10 mouse cellular contexts compared by ENCODE assay signal in genomic region chr2:76283378-76284132, GRCm38 (mm10). TPM values are rescaled to one million over a fixed set of nuclear protein-coding genes. Genes with fewer than 3 reads are reported as not detected.
DNase-seq lines count a peak whose midpoint lies in the region; ATAC-seq and TF ChIP-seq lines count a peak whose summit lies in the region.
"Had no signal": no experiment of that assay in that cellular context is flagged by ENCODE, and none has a peak within 500 bp of the region (broad histone marks: within the 10 kb centered on the region; RNA-seq: fewer than 3 reads in every experiment).

No protein-coding gene starts in this region.

- no peak overlapping the region for H3K4me3 ChIP-seq in forebrain, embryonic 14.5 days (ENCODE audit: low read depth, low read length)
- no peak overlapping the region for H3K4me3 ChIP-seq in forebrain, embryonic 10.5 days
- no peak overlapping the region for H3K4me3 ChIP-seq in liver, postnatal 0 days (ENCODE audit: low read depth, low read length)
- H3K4me3 ChIP-seq: midbrain, embryonic 12.5 days had no signal

- no peaks in the 10 kb centered on the region for H3K36me3 ChIP-seq in forebrain, embryonic 14.5 days (ENCODE audit: control insufficient read depth, insufficient read depth, low read length)
- no peaks in the 10 kb centered on the region for H3K36me3 ChIP-seq in forebrain, embryonic 10.5 days (replicated peaks)
- H3K36me3 ChIP-seq in liver, postnatal 0 days (replicated peaks; ENCODE audit: insufficient read depth, low read length), result no peaks in the 10 kb centered on the region
- H3K36me3 ChIP-seq: midbrain, embryonic 12.5 days had no signal

- peak; percentile 91 for DNase-seq in forebrain, embryonic 14.5 days (ENCODE audit: low spot score)
- DNase-seq in forebrain, embryonic 10.5 days (ENCODE audit: extremely low spot score, low spot score), result no peak
- DNase-seq in brain, embryonic 18.5 days (ENCODE audit: low read depth, low spot score), result peak; percentile 72
- DNase-seq in heart, postnatal 14 days, result peak; percentile 35 to 58
- peak; percentile 5 to 12 for DNase-seq in lung, adult 18-20 months
- no peak for DNase-seq in thymus, postnatal 4 days
- DNase-seq in liver, postnatal 0 days, result no peak
- no peak for DNase-seq in spleen, postnatal 36 days (ENCODE audit: low spot score in 2 of 2)

- no peak for TF ChIP-seq CTCF in liver, postnatal 0 days (IDR thresholded peaks at IDR 0.05; ENCODE audit: low read depth)

- intact Hi-C loops in heart, postnatal 14 days (cut with DNase I), result no loop called here

- H3K4me1 ChIP-seq in forebrain, embryonic 14.5 days (ENCODE audit: control insufficient read depth, insufficient read depth, low read length), result 0 out of 2 replicates have a peak, but pooled peaks cover 2% of the 10 kb centered on the region
- no peaks in the 10 kb centered on the region for H3K4me1 ChIP-seq in forebrain, embryonic 10.5 days
- H3K4me1 ChIP-seq in liver, postnatal 0 days (ENCODE audit: insufficient read depth), result no peaks in the 10 kb centered on the region
- H3K4me1 ChIP-seq: midbrain, embryonic 12.5 days had no signal

- ATAC-seq in forebrain, embryonic 14.5 days, result peak; percentile 93
- ATAC-seq in liver, postnatal 0 days, result no peak

- no peak for TF ChIP-seq EP300 in liver, postnatal 0 days (IDR thresholded peaks at IDR 0.05; ENCODE audit: low read depth)

- peak overlapping the region; percentile 65; the same call in 1 of the 2 replicates for H3K27ac ChIP-seq in forebrain, embryonic 14.5 days (ENCODE audit: low read depth, low read length)
- no peak overlapping the region for H3K27ac ChIP-seq in forebrain, embryonic 10.5 days
- no peak overlapping the region for H3K27ac ChIP-seq in liver, postnatal 0 days (ENCODE audit: low read depth)
- H3K27ac ChIP-seq: midbrain, embryonic 12.5 days had no signal

- H3K9me3 ChIP-seq in forebrain, embryonic 14.5 days (replicated peaks; ENCODE audit: control insufficient read depth, low read length), result no peaks in the 10 kb centered on the region
- H3K9me3 ChIP-seq in forebrain, embryonic 10.5 days, result no peaks in the 10 kb centered on the region
- H3K9me3 ChIP-seq in liver, postnatal 0 days (ENCODE audit: low read length), result no peaks in the 10 kb centered on the region
- H3K9me3 ChIP-seq: midbrain, embryonic 12.5 days had no signal

- no peak overlapping the region for H3K9ac ChIP-seq in forebrain, embryonic 14.5 days (ENCODE audit: low read length)
- no peak overlapping the region for H3K9ac ChIP-seq in liver, postnatal 0 days (replicated peaks)
- H3K9ac ChIP-seq: midbrain, embryonic 12.5 days had no signal

- 47% methylated on average over 6 of the region's 6 CpGs for WGBS in forebrain, embryonic 14.5 days
- 91% methylated on average over 6 of the region's 6 CpGs for WGBS in forebrain, embryonic 10.5 days
- 68% methylated on average over 6 of the region's 6 CpGs for WGBS in liver, postnatal 0 days (ENCODE audit: insufficient replicate concordance)

- H3K4me2 ChIP-seq in forebrain, embryonic 14.5 days (ENCODE audit: low read length), result no peak overlapping the region
- no peak overlapping the region for H3K4me2 ChIP-seq in liver, postnatal 0 days (ENCODE audit: low read depth, low read length)
- H3K4me2 ChIP-seq: midbrain, embryonic 12.5 days had no signal

- H3K27me3 ChIP-seq in forebrain, embryonic 14.5 days (replicated peaks; ENCODE audit: control insufficient read depth, insufficient read depth, low read length), result no peaks in the 10 kb centered on the region
- no peaks in the 10 kb centered on the region for H3K27me3 ChIP-seq in forebrain, embryonic 10.5 days (ENCODE audit: poor library complexity, severe bottlenecking)
- H3K27me3 ChIP-seq in liver, postnatal 0 days (ENCODE audit: insufficient read depth, low read length), result no peaks in the 10 kb centered on the region
- H3K27me3 ChIP-seq: midbrain, embryonic 12.5 days had no signal

RNA-seq across cellular contexts. Expression of gene Pde11a, which starts 55.0 kb away (rescaled TPM):
- polyA plus RNA-seq in forebrain, embryonic 14.5 days (2014; fragmentation: Nextera tagmentation; extraction: Ambion mirVana), result 0.14 and 0.19 TPM in 2 replicates
- 0.05 and 0.16 TPM in 2 replicates for polyA plus RNA-seq in forebrain, embryonic 10.5 days (2016; fragmentation: Nextera tagmentation; extraction: Ambion mirVana)
- under 1 TPM; 0.29 TPM for total RNA-seq in heart, postnatal 14 days (2021)
- 0.06 TPM in 1 of 2 replicates, not detected in the other for polyA plus RNA-seq in liver, postnatal 0 days (2015; fragmentation: Nextera tagmentation; extraction: Ambion mirVana)
- polyA plus RNA-seq: C2C12 had no signal

Comparison
In these comparisons a context has a peak if more than half of its experiments do, and no peak if none do; other contexts are left out.
1. DNase-seq: peak in forebrain, embryonic 14.5 days (single experiment), brain, embryonic 18.5 days (single experiment), heart, postnatal 14 days (2 of 2) and lung, adult 18-20 months (2 of 2); none in forebrain, embryonic 10.5 days (single experiment), thymus, postnatal 4 days (single experiment), liver, postnatal 0 days (single experiment) and spleen, postnatal 36 days (0 of 2).